Mouse (Mus musculus): Measurements from ENCODE around the gene Zfhx3.
"Not testable (repeated sequence)": the region's sequence is repeated elsewhere in the genome, so short reads cannot be mapped to it uniquely, and the experiment has no call there.

- TF ChIP-seq POLR2A (IDR thresholded peaks at IDR 0.05; ENCODE audit: borderline replicate concordance, low read depth, low read length); CTCF (IDR thresholded peaks at IDR 0.05; ENCODE audit: low read depth, low read length): not testable (repeated sequence)
These were observed 4.2 kb upstream of the Zfhx3 start for GRCm38 (mm10) chr8:107938231-107938630.
